Mouse (Mus musculus): ENCODE measurements around the gene Arhgap15.

The Arhgap15 gene

GRCm38 (mm10) chr2:44299909-44300308 is 551.3 kb downstream of the Arhgap15 start:
- CTCF ChIA-PET = no interaction called here

GRCm38 (mm10) chr2:44300466-44300865 is 551.8 kb downstream of the Arhgap15 start:
- CTCF ChIA-PET = no interaction called here

GRCm38 (mm10) chr2:44304261-44304970 is 555.8 kb downstream of the Arhgap15 start:
- CTCF ChIA-PET = no interaction called here

- CTCF ChIA-PET = no interaction called here
Observed at GRCm38 (mm10) chr2:44304971-44305808, 556.6 kb downstream of the Arhgap15 start.

- CTCF ChIA-PET = no interaction called here
Observed at GRCm38 (mm10) chr2:44306137-44306536, 557.5 kb downstream of the Arhgap15 start.

GRCm38 (mm10) chr2:44309124-44309523 is 560.5 kb downstream of the Arhgap15 start:
- CTCF ChIA-PET = no interaction called here

- CTCF ChIA-PET = no interaction called here
Observed at GRCm38 (mm10) chr2:44309556-44309955, 560.9 kb downstream of the Arhgap15 start.

GRCm38 (mm10) chr2:44310095-44310748 is 561.6 kb downstream of the Arhgap15 start:
- CTCF ChIA-PET = no interaction called here

- CTCF ChIA-PET = no interaction called here
Observed at GRCm38 (mm10) chr2:44311216-44311615, 562.6 kb downstream of the Arhgap15 start.

GRCm38 (mm10) chr2:44313573-44313972 is 564.9 kb downstream of the Arhgap15 start:
- CTCF ChIA-PET = interaction anchor here (0.8 kb wide), 1 partner anchor 39 kb away, joined by 3 read pairs; no protein-coding TSS in a partner anchor

GRCm38 (mm10) chr2:44318436-44318835 is 569.8 kb downstream of the Arhgap15 start:
- CTCF ChIA-PET = no interaction called here

GRCm38 (mm10) chr2:44319479-44319878 is 570.9 kb downstream of the Arhgap15 start:
- CTCF ChIA-PET = no interaction called here

GRCm38 (mm10) chr2:44323813-44324212 is 575.2 kb downstream of the Arhgap15 start:
- CTCF ChIA-PET = no interaction called here

GRCm38 (mm10) chr2:44333295-44333694 is 584.7 kb downstream of the Arhgap15 start:
- CTCF ChIA-PET = interaction anchor here (0.6 kb wide), 1 partner anchor 89 kb away, joined by 3 read pairs; no protein-coding TSS in a partner anchor

GRCm38 (mm10) chr2:44334006-44334405 is 585.4 kb downstream of the Arhgap15 start:
- CTCF ChIA-PET = interaction anchor here (0.6 kb wide), 1 partner anchor 90 kb away, joined by 3 read pairs; no protein-coding TSS in a partner anchor

- CTCF ChIA-PET = no interaction called here
Observed at GRCm38 (mm10) chr2:44334517-44334916, 585.9 kb downstream of the Arhgap15 start.

GRCm38 (mm10) chr2:44336720-44337354 is 588.2 kb downstream of the Arhgap15 start:
- CTCF ChIA-PET = no interaction called here

GRCm38 (mm10) chr2:44338467-44338866 is 589.8 kb downstream of the Arhgap15 start:
- CTCF ChIA-PET = no interaction called here

GRCm38 (mm10) chr2:44341091-44341571 is 592.5 kb downstream of the Arhgap15 start:
- CTCF ChIA-PET = interaction anchor here (0.6 kb wide), 1 partner anchor 15 kb away, joined by 4 read pairs; no protein-coding TSS in a partner anchor

- CTCF ChIA-PET = interaction anchor here (0.6 kb wide), 1 partner anchor 28 kb away, joined by 9 read pairs; no protein-coding TSS in a partner anchor
Observed at GRCm38 (mm10) chr2:44344861-44345260, 596.2 kb downstream of the Arhgap15 start.

- CTCF ChIA-PET = interaction anchor here (0.6 kb wide), 1 partner anchor 29 kb away, joined by 9 read pairs; no protein-coding TSS in a partner anchor
Observed at GRCm38 (mm10) chr2:44345325-44345945, 596.8 kb downstream of the Arhgap15 start.
